In genomic region chr17:24878117-24878397, GRCm38 (mm10) we compare ENCODE assay signal across 10 mouse cellular contexts. TPM values are rescaled to one million over a fixed set of nuclear protein-coding genes. Genes with fewer than 3 reads are reported as not detected.
DNase-seq lines count a peak whose midpoint lies in the region; ATAC-seq and TF ChIP-seq lines count a peak whose summit lies in the region.
"Had no signal": no experiment of that assay in that cellular context is flagged by ENCODE, and none has a peak within 500 bp of the region (broad histone marks: within the 10 kb centered on the region; RNA-seq: fewer than 3 reads in every experiment).

No protein-coding gene starts in this region.

- no peak for TF ChIP-seq CTCF in heart, postnatal 0 days (IDR thresholded peaks at IDR 0.05; ENCODE audit: low read depth)

- 0 out of 2 replicates have a peak overlapping the region, but pooled peaks have one; percentile 28 for H3K9ac ChIP-seq in heart, postnatal 0 days (replicated peaks; ENCODE audit: low read depth, low read length)
- H3K9ac ChIP-seq in limb, embryonic 14.5 days (ENCODE audit: low read depth, low read length, severe bottlenecking) = 0 out of 2 replicates have a peak overlapping the region, but pooled peaks have one; percentile 16
- H3K9ac ChIP-seq in stomach, embryonic 16.5 days (ENCODE audit: low read length) = peak overlapping the region; percentile 66
- no peak overlapping the region for H3K9ac ChIP-seq in midbrain, embryonic 14.5 days (replicated peaks; ENCODE audit: low read length)
- no peak overlapping the region for H3K9ac ChIP-seq in forebrain, embryonic 15.5 days (replicated peaks)
- H3K9ac ChIP-seq in forebrain, embryonic 13.5 days = no peak overlapping the region

- TF ChIP-seq POLR2A in limb, embryonic 14.5 days (IDR thresholded peaks at IDR 0.05; ENCODE audit: borderline replicate concordance, extremely low read depth, insufficient read depth, insufficient read length) = no peak

- peaks cover 3% of the 10 kb centered on the region for H3K36me3 ChIP-seq in heart, postnatal 0 days (replicated peaks; ENCODE audit: control insufficient read depth, insufficient read depth, low read length)
- peaks cover 7% of the 10 kb centered on the region; the same call in 1 of the 2 replicates for H3K36me3 ChIP-seq in limb, embryonic 14.5 days (ENCODE audit: control insufficient read depth, insufficient read depth, low read length)
- no peaks in the 10 kb centered on the region for H3K36me3 ChIP-seq in stomach, embryonic 16.5 days (ENCODE audit: control insufficient read depth, insufficient read depth, low read length)
- peaks cover 11% of the 10 kb centered on the region for H3K36me3 ChIP-seq in midbrain, embryonic 14.5 days (ENCODE audit: control insufficient read depth, insufficient read depth, low read length)
- 0 out of 2 replicates have a peak, but pooled peaks cover 6% of the 10 kb centered on the region for H3K36me3 ChIP-seq in forebrain, embryonic 15.5 days
- peaks cover 10% of the 10 kb centered on the region for H3K36me3 ChIP-seq in forebrain, embryonic 13.5 days (ENCODE audit: poor library complexity, severe bottlenecking)

- intact Hi-C loops in heart, postnatal 25 days (cut with DNase I) = no loop called here

- no peak overlapping the region for H3K4me3 ChIP-seq in heart, postnatal 0 days (ENCODE audit: low read depth, low read length)
- no peak overlapping the region for H3K4me3 ChIP-seq in limb, embryonic 14.5 days (replicated peaks; ENCODE audit: low read length)
- H3K4me3 ChIP-seq in stomach, embryonic 16.5 days (replicated peaks; ENCODE audit: low read length) = peak overlapping the region; percentile 16
- H3K4me3 ChIP-seq in midbrain, embryonic 14.5 days (replicated peaks; ENCODE audit: low read depth, low read length) = no peak overlapping the region
- no peak overlapping the region for H3K4me3 ChIP-seq in forebrain, embryonic 15.5 days
- no peak overlapping the region for H3K4me3 ChIP-seq in forebrain, embryonic 13.5 days

- no peak for ATAC-seq in heart, postnatal 0 days (ENCODE audit: insufficient read depth, low read depth)
- no peak; the same call in 1 of the 2 replicates for ATAC-seq in limb, embryonic 14.5 days (ENCODE audit: low FRiP score, low read depth)
- peak; percentile 73 for ATAC-seq in stomach, embryonic 16.5 days (ENCODE audit: insufficient read depth, low FRiP score)
- ATAC-seq in midbrain, embryonic 14.5 days (ENCODE audit: low FRiP score, low TSS enrichment) = no peak
- no peak for ATAC-seq in forebrain, embryonic 15.5 days (replicated peaks)
- no peak for ATAC-seq in forebrain, embryonic 13.5 days

- no peak overlapping the region for H3K4me2 ChIP-seq in heart, postnatal 0 days (ENCODE audit: low read depth, low read length)
- no peak overlapping the region for H3K4me2 ChIP-seq in limb, embryonic 14.5 days (replicated peaks; ENCODE audit: low read depth, low read length, severe bottlenecking)
- peak overlapping the region; percentile 44 for H3K4me2 ChIP-seq in stomach, embryonic 16.5 days (ENCODE audit: low read depth, low read length)
- no peak overlapping the region for H3K4me2 ChIP-seq in midbrain, embryonic 14.5 days (ENCODE audit: low read length)
- H3K4me2 ChIP-seq in forebrain, embryonic 15.5 days (replicated peaks) = no peak overlapping the region
- H3K4me2 ChIP-seq in forebrain, embryonic 13.5 days = no peak overlapping the region

- peak; percentile 98 for DNase-seq in heart, adult 11 months
- no peak for DNase-seq in heart, postnatal 25 days (ENCODE audit: low spot score)
- no peak for DNase-seq in heart, postnatal 0 days (ENCODE audit: low spot score)
- DNase-seq in limb, embryonic 14.5 days (ENCODE audit: low spot score) = no peak
- no peak for DNase-seq in midbrain, embryonic 14.5 days

- H3K9me3 ChIP-seq in heart, postnatal 0 days (replicated peaks; ENCODE audit: control insufficient read depth, low read length) = no peaks in the 10 kb centered on the region
- no peaks in the 10 kb centered on the region for H3K9me3 ChIP-seq in limb, embryonic 14.5 days (ENCODE audit: control insufficient read depth, low read length)
- no peaks in the 10 kb centered on the region for H3K9me3 ChIP-seq in stomach, embryonic 16.5 days (replicated peaks; ENCODE audit: control insufficient read depth, low read length)
- H3K9me3 ChIP-seq in midbrain, embryonic 14.5 days (ENCODE audit: control insufficient read depth, low read length) = no peaks in the 10 kb centered on the region
- H3K9me3 ChIP-seq in forebrain, embryonic 15.5 days = no peaks in the 10 kb centered on the region
- no peaks in the 10 kb centered on the region for H3K9me3 ChIP-seq in forebrain, embryonic 13.5 days (replicated peaks)
- H3K9me3 ChIP-seq: G1E had no signal

- no peak for TF ChIP-seq EP300 in heart, postnatal 0 days (IDR thresholded peaks at IDR 0.05; ENCODE audit: low read depth)

- H3K4me1 ChIP-seq in heart, postnatal 0 days (ENCODE audit: control insufficient read depth, insufficient read depth) = no peaks in the 10 kb centered on the region
- no peaks in the 10 kb centered on the region for H3K4me1 ChIP-seq in limb, embryonic 14.5 days (ENCODE audit: control insufficient read depth, insufficient read depth, low read length)
- peaks cover 6% of the 10 kb centered on the region; the same call in 1 of the 2 replicates for H3K4me1 ChIP-seq in stomach, embryonic 16.5 days (ENCODE audit: control insufficient read depth, insufficient read depth, low read length)
- no peaks in the 10 kb centered on the region for H3K4me1 ChIP-seq in midbrain, embryonic 14.5 days (ENCODE audit: control insufficient read depth, insufficient read depth, low read length)
- H3K4me1 ChIP-seq in forebrain, embryonic 15.5 days = no peaks in the 10 kb centered on the region
- no peaks in the 10 kb centered on the region for H3K4me1 ChIP-seq in forebrain, embryonic 13.5 days

- WGBS in heart, postnatal 0 days = 40% methylated on average over 5 of the region's 5 CpGs
- 39% methylated on average over 5 of the region's 5 CpGs for WGBS in limb, embryonic 14.5 days
- WGBS in stomach, embryonic 16.5 days = 16% methylated on average over 5 of the region's 5 CpGs
- 39% methylated on average over 5 of the region's 5 CpGs for WGBS in midbrain, embryonic 14.5 days
- 34% methylated on average over 5 of the region's 5 CpGs for whole genome bisulfite sequencing in forebrain, embryonic 15.5 days
- 35% methylated on average over 5 of the region's 5 CpGs for WGBS in forebrain, embryonic 13.5 days

- H3K27me3 ChIP-seq in heart, postnatal 0 days (ENCODE audit: control insufficient read depth, insufficient read depth, low read length) = no peaks in the 10 kb centered on the region
- no peaks in the 10 kb centered on the region for H3K27me3 ChIP-seq in limb, embryonic 14.5 days (ENCODE audit: control insufficient read depth, insufficient read depth, low read length)
- H3K27me3 ChIP-seq in stomach, embryonic 16.5 days (ENCODE audit: control insufficient read depth, insufficient read depth, low read length) = no peaks in the 10 kb centered on the region
- no peaks in the 10 kb centered on the region for H3K27me3 ChIP-seq in midbrain, embryonic 14.5 days (ENCODE audit: control insufficient read depth, insufficient read depth, low read length)
- H3K27me3 ChIP-seq in forebrain, embryonic 15.5 days = no peaks in the 10 kb centered on the region
- H3K27me3 ChIP-seq in forebrain, embryonic 13.5 days = no peaks in the 10 kb centered on the region

- no peak overlapping the region for H3K27ac ChIP-seq in heart, postnatal 0 days (ENCODE audit: low read depth)
- no peak overlapping the region for H3K27ac ChIP-seq in limb, embryonic 14.5 days (replicated peaks; ENCODE audit: low read depth, low read length)
- peak overlapping the region; percentile 46 for H3K27ac ChIP-seq in stomach, embryonic 16.5 days (ENCODE audit: low read length)
- no peak overlapping the region for H3K27ac ChIP-seq in midbrain, embryonic 14.5 days (replicated peaks; ENCODE audit: low read depth, low read length)
- no peak overlapping the region for H3K27ac ChIP-seq in forebrain, embryonic 15.5 days (replicated peaks)
- H3K27ac ChIP-seq in forebrain, embryonic 13.5 days = no peak overlapping the region

RNA-seq across cellular contexts. Expression of gene Nubp2, which starts 8.1 kb away (rescaled TPM):
- 10 to 100 TPM; 18.2 to 19.4 TPM for total RNA-seq in heart, postnatal 25 days (2021)
- total RNA-seq in heart, postnatal 0 days (2014; rRNA removed; ENCODE audit: low replicate concordance) = 36.6 and 44.9 TPM in 2 replicates
- 29.8 and 31.3 TPM in 2 replicates for polyA plus RNA-seq in heart, postnatal 0 days (2015; fragmentation: Nextera tagmentation; extraction: Ambion mirVana)
- 27.4 and 31.2 TPM in 2 replicates for polyA plus RNA-seq in limb, embryonic 14.5 days (2012; rRNA removed)
- 54.0 and 55.5 TPM in 2 replicates for polyA plus RNA-seq in limb, embryonic 14.5 days (2014; fragmentation: Nextera tagmentation; extraction: Ambion mirVana)
- 44.1 and 47.9 TPM in 2 replicates for polyA plus RNA-seq in stomach, embryonic 16.5 days (2015; fragmentation: Nextera tagmentation; extraction: Ambion mirVana)
- 70.4 and 73.3 TPM in 2 replicates for polyA plus RNA-seq in midbrain, embryonic 14.5 days (2014; fragmentation: Nextera tagmentation; extraction: Ambion mirVana)
- 73.2 and 74.2 TPM in 2 replicates for polyA plus RNA-seq in forebrain, embryonic 15.5 days (2015; fragmentation: Nextera tagmentation; extraction: Ambion mirVana)
- polyA plus RNA-seq in forebrain, embryonic 13.5 days (2015; fragmentation: Nextera tagmentation; extraction: Ambion mirVana) = 68.5 and 76.9 TPM in 2 replicates

RNA-seq across cellular contexts. Expression of gene Spsb3, which starts 8.4 kb away (rescaled TPM):
- 10 to 100 TPM; 33.4 to 36.3 TPM for total RNA-seq in heart, postnatal 25 days (2021)
- total RNA-seq in heart, postnatal 0 days (2014; rRNA removed; ENCODE audit: low replicate concordance) = 53.2 and 74.6 TPM in 2 replicates
- polyA plus RNA-seq in heart, postnatal 0 days (2015; fragmentation: Nextera tagmentation; extraction: Ambion mirVana) = 35.8 and 40.2 TPM in 2 replicates
- 49.6 and 53.4 TPM in 2 replicates for polyA plus RNA-seq in limb, embryonic 14.5 days (2012; rRNA removed)
- polyA plus RNA-seq in limb, embryonic 14.5 days (2014; fragmentation: Nextera tagmentation; extraction: Ambion mirVana) = 39.4 and 40.8 TPM in 2 replicates
- polyA plus RNA-seq in stomach, embryonic 16.5 days (2015; fragmentation: Nextera tagmentation; extraction: Ambion mirVana) = 31.5 and 32.7 TPM in 2 replicates
- polyA plus RNA-seq in midbrain, embryonic 14.5 days (2014; fragmentation: Nextera tagmentation; extraction: Ambion mirVana) = 77.3 and 93.2 TPM in 2 replicates
- polyA plus RNA-seq in forebrain, embryonic 15.5 days (2015; fragmentation: Nextera tagmentation; extraction: Ambion mirVana) = 81.5 and 82.5 TPM in 2 replicates
- polyA plus RNA-seq in forebrain, embryonic 13.5 days (2015; fragmentation: Nextera tagmentation; extraction: Ambion mirVana) = 64.3 and 67.4 TPM in 2 replicates

RNA-seq across cellular contexts. Expression of gene Igfals, which starts 12.3 kb away (rescaled TPM):
- 1 to 10 TPM; 6.9 TPM for total RNA-seq in heart, postnatal 25 days (2021)
- total RNA-seq in heart, postnatal 0 days (2014; rRNA removed; ENCODE audit: low replicate concordance) = 1.7 TPM in 2 replicates
- 0.44 and 0.53 TPM in 2 replicates for polyA plus RNA-seq in heart, postnatal 0 days (2015; fragmentation: Nextera tagmentation; extraction: Ambion mirVana)
- 0.10 and 0.24 TPM in 2 replicates for polyA plus RNA-seq in limb, embryonic 14.5 days (2012; rRNA removed)
- polyA plus RNA-seq in limb, embryonic 14.5 days (2014; fragmentation: Nextera tagmentation; extraction: Ambion mirVana) = 0.08 and 0.18 TPM in 2 replicates
- polyA plus RNA-seq in stomach, embryonic 16.5 days (2015; fragmentation: Nextera tagmentation; extraction: Ambion mirVana) = 3.7 and 4.2 TPM in 2 replicates
- 0.18 TPM in 1 of 2 replicates, not detected in the other for polyA plus RNA-seq in midbrain, embryonic 14.5 days (2014; fragmentation: Nextera tagmentation; extraction: Ambion mirVana)
- polyA plus RNA-seq in forebrain, embryonic 15.5 days (2015; fragmentation: Nextera tagmentation; extraction: Ambion mirVana) = 0.11 TPM in 1 of 2 replicates, not detected in the other
- 0.17 and 0.25 TPM in 2 replicates for polyA plus RNA-seq in forebrain, embryonic 13.5 days (2015; fragmentation: Nextera tagmentation; extraction: Ambion mirVana)
- polyA plus RNA-seq: cortical plate, adult 2 months had no signal

RNA-seq across cellular contexts. Expression of gene Eme2, which starts 16.8 kb away (rescaled TPM):
- 10 to 100 TPM; 17.8 to 19.9 TPM for total RNA-seq in heart, postnatal 25 days (2021)
- total RNA-seq in heart, postnatal 0 days (2014; rRNA removed; ENCODE audit: low replicate concordance) = 23.6 and 28.2 TPM in 2 replicates
- polyA plus RNA-seq in heart, postnatal 0 days (2015; fragmentation: Nextera tagmentation; extraction: Ambion mirVana) = 14.8 and 15.5 TPM in 2 replicates
- polyA plus RNA-seq in limb, embryonic 14.5 days (2012; rRNA removed) = 39.1 and 43.9 TPM in 2 replicates
- polyA plus RNA-seq in limb, embryonic 14.5 days (2014; fragmentation: Nextera tagmentation; extraction: Ambion mirVana) = 28.7 and 28.9 TPM in 2 replicates
- 32.3 and 33.5 TPM in 2 replicates for polyA plus RNA-seq in stomach, embryonic 16.5 days (2015; fragmentation: Nextera tagmentation; extraction: Ambion mirVana)
- polyA plus RNA-seq in midbrain, embryonic 14.5 days (2014; fragmentation: Nextera tagmentation; extraction: Ambion mirVana) = 21.6 and 26.9 TPM in 2 replicates
- 32.8 and 34.6 TPM in 2 replicates for polyA plus RNA-seq in forebrain, embryonic 15.5 days (2015; fragmentation: Nextera tagmentation; extraction: Ambion mirVana)
- polyA plus RNA-seq in forebrain, embryonic 13.5 days (2015; fragmentation: Nextera tagmentation; extraction: Ambion mirVana) = 31.3 and 36.5 TPM in 2 replicates

RNA-seq across cellular contexts. Expression of gene Mrps34, which starts 16.9 kb away (rescaled TPM):
- total RNA-seq in heart, postnatal 25 days (2021) = 100 to 1,000 TPM; 110 to 111 TPM
- total RNA-seq in heart, postnatal 0 days (2014; rRNA removed; ENCODE audit: low replicate concordance) = 64.0 and 76.7 TPM in 2 replicates
- 135 and 147 TPM in 2 replicates for polyA plus RNA-seq in heart, postnatal 0 days (2015; fragmentation: Nextera tagmentation; extraction: Ambion mirVana)
- 101 and 121 TPM in 2 replicates for polyA plus RNA-seq in limb, embryonic 14.5 days (2012; rRNA removed)
- 82.1 and 82.7 TPM in 2 replicates for polyA plus RNA-seq in limb, embryonic 14.5 days (2014; fragmentation: Nextera tagmentation; extraction: Ambion mirVana)
- 91.2 and 96.2 TPM in 2 replicates for polyA plus RNA-seq in stomach, embryonic 16.5 days (2015; fragmentation: Nextera tagmentation; extraction: Ambion mirVana)
- polyA plus RNA-seq in midbrain, embryonic 14.5 days (2014; fragmentation: Nextera tagmentation; extraction: Ambion mirVana) = 74.7 and 86.7 TPM in 2 replicates
- 77.6 and 82.2 TPM in 2 replicates for polyA plus RNA-seq in forebrain, embryonic 15.5 days (2015; fragmentation: Nextera tagmentation; extraction: Ambion mirVana)
- polyA plus RNA-seq in forebrain, embryonic 13.5 days (2015; fragmentation: Nextera tagmentation; extraction: Ambion mirVana) = 81.4 and 85.4 TPM in 2 replicates

Comparison
In these comparisons a context has a peak if more than half of its experiments do, and no peak if none do; other contexts are left out.
1. H3K9ac ChIP-seq: peak in heart, postnatal 0 days (single experiment), limb, embryonic 14.5 days (single experiment) and stomach, embryonic 16.5 days (single experiment); none in midbrain, embryonic 14.5 days (single experiment), forebrain, embryonic 15.5 days (single experiment) and forebrain, embryonic 13.5 days (single experiment).